Mouse (Mus musculus) thymus, postnatal 14 days (tissue): ENCODE results near the gene Tmem62.
"Not testable (repeated sequence)": the region's sequence is repeated elsewhere in the genome, so short reads cannot be mapped to it uniquely, and the experiment has no call there.

Source experiments
- DNase-seq: peaks from one replicate; pipeline ENCODE4 v3.0.0; 2021

Gene Tmem62

DNA sequence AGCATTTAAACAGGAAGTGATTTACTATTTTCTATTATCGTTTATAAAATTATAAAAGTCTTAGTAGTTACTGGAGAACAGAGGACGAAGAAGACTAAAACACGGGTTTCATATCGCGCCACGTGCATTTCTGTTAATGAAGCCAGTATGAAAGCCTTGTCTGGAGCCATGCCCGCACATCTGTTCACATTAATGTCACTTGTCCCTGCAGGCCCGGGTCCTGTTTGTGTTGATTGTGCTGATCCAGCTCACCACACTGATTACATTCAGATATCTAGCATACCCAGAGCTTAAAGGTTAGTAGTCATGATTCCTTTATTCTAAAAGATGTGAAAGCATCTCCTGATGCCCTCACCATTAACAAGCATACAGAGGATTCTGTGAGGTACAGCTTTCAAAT, 22.0 kb downstream of the Tmem62 start:
- no peak for DNase-seq

DNA sequence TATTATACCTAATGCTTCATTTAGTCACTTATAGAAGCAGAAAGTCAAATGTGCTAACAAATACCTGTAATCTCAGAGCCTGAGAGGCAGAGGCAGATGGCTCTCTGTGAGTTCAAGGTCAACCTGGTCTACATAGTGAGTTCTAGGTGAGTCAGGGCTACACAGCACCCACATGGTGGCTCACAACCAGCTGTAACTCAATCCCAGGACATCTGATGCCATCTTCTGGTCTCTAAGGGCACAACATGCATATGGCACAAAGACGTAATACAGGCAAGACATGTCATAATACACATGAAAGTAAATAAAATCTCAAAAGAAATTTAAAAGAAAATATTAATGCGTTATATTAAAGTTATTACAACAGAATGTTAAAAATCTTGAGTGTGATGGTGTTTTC, 26.8 kb downstream of the Tmem62 start:
- DNase-seq, result peak; percentile 13

DNA sequence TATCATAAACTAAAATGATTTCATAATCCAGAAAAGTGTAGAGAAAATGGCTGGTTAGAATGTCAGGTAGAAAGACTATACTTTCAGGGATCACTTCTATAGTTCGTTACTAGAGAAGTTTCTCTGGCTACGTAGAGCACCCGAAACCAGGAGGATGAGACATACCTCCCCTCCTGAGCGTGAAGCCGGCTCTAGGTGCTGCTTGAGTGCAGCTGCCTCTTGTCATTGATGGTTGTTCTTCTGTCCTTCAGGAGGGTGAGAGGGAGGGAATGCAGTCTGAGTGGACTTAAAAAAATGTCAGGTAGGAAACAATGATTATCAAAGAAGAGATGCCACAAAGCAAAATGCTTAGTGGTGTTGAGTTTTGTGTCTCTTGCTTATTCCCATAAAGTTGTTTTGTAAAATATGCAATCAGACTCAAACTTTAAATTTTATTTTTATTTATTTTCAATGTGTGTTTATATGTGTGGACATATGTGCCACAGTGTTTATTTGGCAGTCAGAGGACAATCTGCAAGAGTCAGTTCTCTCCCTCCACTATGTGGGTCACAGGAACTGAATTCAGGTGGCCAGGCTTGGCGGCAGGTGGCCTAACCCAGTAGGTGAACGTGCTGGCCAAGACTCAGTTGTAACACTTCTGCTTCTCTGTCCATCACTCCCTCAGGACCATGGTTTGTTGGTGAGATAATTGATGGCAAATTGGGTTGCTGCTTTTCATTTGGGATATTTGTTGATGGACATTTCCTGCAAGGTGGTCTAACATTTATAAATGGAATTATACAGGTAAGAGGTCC, 27.4 kb downstream of the Tmem62 start:
- DNase-seq, result no peak

DNA sequence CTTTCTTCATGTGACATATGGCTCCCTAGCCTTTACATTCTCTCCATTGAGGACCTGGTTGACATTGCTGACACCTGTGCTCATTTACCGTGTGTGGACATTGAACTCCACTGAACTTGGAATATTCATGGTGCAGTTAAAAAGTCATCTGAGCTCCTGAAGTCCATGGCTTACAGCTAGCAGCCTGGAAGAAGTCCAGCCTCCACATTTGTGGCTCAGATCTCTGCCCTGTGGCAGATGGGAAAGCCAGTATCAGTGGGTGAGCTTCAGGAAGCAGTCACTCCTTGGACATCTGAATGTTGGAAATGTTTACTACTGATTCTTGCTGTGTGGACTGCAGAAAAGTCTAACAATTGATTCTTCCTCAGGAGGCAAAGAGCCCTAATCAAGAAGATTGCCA, 30.2 kb downstream of the Tmem62 start:
- no peak for DNase-seq

DNA sequence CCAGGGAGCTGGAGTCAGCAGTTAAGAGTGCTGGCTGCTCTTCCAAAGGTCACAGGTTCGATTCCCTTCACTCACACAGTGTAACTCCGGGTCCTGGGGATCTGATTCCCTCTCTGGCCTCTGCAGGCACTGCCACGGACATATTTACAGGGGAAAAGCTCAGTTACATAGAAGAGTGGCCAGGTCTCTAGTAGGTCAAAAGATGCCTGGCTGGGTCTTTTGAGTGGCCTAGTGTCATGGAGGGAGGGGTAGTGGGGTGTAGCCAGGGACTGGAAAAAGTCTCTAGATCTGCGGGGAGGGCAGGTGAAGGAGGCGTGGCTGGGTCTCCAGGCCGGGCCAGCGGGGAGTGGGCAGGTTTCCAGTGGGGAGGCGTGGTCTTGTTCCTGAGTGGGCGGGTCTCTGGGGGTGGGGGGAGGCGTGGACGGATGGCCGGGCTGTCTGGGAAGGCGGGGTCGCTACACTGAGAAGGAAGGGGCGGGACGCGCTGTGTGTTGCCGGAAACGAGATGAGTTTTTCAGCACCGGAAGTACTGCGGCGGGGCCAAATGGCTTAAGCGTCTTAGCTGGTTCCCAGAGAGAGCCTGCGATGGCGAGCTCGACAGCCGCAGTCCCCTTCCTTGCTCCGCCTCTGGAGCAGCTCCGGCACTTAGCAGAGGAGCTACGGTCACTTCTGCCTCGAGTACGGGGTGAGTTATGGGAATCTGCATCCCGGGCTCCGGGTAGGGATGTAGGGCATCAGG, 31.3 kb downstream of the Tmem62 start, which contains the start of gene Ccndbp1:
Gene Ccndbp1, plus strand, starts transcription at position 479 of the 739 bp plus-strand sequence.
- DNase-seq, result peak; percentile 91

DNA sequence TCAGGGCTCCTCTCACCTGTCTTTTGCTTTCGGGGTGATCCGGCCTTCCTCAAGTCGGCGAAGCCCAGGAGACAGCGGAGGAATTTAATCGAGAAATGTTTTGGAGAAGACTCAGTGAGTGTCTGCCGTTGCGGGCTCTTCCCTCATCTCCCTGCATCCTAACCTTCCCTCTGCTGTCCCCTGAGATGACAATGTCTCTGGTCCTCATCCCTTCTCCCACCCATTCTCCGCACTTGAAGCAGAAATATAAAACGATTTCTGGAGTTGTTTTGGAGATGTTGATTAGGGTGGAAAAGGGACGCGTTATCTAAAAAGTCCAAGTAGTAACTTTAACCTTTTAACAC, 31.8 kb downstream of the Tmem62 start:
- DNase-seq, result no peak

DNA sequence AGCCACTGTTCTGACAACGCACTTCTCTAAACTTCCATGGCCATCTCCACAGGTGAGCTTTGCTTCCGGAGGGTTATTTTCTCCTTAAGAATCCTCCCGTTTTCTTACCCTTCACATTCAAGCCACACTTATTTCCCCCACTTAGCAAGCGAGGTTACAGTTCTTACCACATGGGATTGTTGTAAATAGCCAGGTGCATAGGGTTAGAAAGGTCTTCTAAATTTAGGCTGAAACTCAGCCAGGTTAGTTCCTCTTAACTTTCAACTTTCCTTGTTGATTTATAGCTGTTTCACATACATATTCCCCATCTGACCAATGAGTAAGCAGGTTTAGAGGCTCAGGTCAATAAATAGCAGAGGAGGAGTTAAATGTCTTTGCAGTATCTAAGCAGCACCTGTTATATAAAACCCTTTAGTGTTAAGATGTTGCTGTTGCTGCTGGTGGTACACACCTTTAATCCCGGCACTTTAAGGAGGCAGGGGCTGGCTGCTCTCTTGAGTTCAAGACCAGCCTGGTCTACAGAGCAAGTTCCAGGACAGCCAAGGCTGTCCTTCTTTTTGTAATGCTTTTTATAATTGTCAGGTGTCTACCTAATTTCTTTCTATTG, 32.4 kb downstream of the Tmem62 start:
- no peak for DNase-seq

DNA sequence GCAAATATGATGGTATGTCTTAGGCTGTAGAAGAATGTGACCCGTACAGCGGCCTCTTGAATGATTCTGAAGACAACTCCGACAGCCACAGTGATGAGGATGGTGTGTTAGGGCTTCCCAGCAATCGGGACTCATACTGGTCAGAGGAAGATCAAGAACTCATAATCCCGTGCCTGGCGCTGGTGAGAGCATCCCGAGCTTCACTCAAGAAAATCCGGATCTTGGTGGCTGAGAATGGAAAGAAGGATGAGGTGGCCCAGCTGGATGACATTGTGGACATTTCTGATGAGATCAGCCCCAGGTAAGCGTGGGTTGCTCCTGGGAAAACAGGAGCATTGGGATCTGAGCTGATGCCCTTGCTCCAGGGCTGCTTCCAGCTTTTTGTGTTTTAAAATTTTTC, 35.9 kb downstream of the Tmem62 start:
- DNase-seq, result no peak

DNA sequence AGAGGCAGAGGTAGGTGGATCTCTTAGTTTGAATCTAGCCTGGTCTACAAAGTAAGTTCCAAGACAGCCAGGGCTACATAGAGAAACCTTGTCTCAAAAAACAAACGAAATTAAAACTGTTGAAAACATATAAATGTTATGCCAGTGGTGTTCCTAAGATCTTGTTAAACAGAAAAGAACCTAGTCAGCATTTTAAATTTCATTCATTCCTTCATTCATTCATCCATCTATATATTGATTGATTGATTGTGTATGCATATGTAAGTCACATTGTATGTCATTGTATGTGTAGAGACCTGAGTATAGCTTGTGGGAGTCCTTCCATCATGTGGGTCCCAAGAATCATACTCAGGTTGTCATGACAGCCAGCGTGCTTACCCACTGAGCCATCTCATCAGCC, 38.7 kb downstream of the Tmem62 start:
- DNase-seq, result no peak

DNA sequence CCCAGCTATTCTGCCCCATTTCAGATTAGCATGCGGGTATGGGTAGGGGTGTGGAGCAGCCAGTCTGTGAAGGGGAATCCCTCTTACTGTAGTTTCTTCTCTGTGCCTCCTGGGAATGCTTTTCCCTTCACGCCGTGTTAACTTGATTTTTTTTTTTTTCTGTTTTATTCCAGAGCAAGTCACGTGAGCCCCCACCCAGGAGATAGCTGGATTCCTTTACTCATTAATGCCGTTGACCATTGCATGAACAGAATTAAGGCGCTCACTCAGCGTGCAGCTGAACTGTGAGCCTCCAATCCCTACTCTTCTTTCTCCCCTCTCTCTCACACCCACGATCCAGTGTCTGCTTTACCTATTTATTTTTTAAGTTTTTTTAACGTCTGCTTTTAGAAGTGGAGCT, 39.4 kb downstream of the Tmem62 start:
- DNase-seq, result no peak

DNA sequence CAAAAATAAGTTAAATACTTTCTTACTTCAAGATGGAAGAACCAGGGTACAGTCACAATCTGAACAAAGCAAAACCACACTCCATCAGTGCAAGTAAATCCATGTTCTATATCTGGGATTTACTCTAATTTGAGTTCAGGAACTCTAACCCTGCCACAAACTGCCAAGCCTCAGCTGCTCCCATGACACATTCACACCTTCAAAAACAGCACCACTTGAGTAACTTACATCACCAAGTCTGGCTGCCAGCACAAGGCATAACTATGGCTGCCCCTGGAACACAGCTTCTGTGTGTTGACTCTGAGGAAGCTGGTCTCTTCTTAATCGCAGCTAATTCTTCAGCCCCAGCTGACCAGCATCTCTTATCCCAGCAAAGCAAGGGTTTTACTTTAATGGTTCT, 40.3 kb downstream of the Tmem62 start:
- no peak for DNase-seq

DNA sequence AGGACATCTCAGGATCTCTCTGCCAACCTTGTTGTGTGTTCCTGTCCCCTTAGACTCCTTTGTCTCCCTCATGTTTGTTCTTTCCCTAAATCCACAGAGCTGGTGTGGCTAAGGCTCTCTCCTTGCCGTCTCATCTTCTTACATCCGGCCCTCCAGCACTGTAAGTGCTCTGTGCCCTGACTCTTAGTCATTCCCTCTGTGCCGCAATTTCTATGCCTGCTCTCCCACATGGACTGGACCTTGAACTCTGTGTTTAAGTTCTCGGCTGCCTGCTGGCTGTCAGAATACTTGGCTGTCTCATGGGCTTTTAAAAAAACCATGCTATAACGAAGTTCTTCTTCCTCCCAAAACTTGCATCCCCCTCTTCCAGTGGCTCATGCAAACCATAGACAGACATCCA, 46.1 kb downstream of the Tmem62 start:
- no peak for DNase-seq

DNA sequence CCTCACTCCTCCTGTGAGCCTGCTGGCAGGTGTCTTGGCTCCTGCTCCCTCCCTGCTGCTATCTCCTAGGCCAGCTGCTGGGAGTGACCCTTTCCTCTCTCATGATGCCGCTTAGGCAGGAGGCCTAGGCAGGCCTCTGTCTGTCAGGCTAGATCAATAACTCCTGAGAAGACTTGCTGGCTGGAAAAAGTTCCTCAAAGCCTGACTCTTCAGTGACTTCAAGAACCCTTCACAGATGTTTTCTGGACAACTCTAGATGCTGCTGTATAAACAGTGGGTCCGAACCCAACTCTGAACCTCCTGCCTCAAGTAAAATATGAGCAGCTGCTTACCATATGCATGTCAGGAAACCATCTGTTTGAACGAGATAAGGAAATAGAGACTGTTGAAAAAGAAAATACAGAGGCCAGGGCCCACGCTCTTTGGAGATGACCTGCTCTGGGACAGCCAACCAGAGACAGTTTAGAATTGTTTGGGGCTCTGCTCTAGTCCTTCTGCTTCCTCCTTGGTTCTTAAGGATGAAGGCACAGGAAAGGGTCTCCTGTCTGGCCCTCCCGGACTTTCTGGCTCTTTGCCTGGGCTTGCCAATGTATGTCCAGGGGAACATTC, 60.0 kb downstream of the Tmem62 start, which contains the start of gene Epb42:
Gene Epb42, minus strand, starts transcription at position 340 of the 609 bp plus-strand sequence.
- DNase-seq, result no peak

DNA sequence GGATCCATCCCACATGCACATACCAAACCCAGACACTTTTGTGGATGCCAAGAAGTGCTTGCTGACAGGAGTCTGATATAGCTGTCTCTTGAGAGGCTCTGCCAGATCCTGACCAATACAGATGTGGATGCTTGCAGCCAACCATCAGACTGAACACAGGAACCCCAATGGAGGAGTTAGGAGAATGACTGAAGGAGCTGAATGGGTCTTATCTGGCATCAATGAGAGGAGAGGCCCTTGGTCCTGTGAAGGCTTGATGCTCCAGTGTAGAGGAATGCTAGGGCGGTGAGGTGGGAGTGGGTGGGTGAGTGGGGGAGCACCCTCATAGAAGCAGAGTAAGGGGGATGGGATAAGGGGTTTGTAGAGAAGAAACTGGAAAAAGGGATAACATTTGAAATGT, 62.0 kb downstream of the Tmem62 start:
- DNase-seq, result not testable (repeated sequence)

DNA sequence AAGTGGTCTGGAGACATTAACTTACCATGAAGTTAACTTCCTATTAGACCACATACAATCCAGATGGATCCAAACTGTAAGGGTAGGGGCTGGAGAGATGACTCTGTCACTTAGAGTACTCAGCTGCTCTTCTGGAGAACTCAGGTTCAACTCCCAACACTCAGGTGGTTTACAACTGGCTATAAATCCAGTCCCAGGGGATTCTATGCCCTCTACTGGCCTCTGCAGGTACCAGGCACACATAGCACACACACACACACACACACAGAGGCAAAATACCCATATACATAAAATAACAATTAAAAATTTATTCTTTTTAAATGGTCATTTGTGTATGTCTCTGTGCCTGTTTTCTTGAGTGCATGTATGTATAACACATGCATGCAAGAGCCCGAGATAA, 62.6 kb downstream of the Tmem62 start:
- no peak for DNase-seq

DNA sequence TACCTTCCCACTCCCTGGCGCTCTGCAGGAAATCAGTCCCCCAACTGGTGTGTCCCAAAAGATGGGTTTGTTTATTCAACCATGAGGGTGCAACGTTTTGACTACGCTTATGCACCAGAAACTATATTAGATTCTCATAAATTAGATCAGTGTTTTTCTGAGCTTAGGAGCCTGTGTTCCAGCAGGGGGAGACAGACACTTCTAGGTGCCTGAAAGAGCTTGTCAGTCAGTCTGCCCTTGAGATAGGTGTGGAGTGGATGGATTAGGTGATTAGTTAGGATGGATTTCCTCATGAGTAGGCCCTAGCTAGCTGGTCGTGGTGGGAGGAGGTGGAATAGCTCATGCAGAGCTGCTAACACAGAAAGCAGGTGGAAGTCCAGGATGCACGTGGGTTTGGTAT, 64.3 kb downstream of the Tmem62 start:
- DNase-seq, result peak; percentile 45

DNA sequence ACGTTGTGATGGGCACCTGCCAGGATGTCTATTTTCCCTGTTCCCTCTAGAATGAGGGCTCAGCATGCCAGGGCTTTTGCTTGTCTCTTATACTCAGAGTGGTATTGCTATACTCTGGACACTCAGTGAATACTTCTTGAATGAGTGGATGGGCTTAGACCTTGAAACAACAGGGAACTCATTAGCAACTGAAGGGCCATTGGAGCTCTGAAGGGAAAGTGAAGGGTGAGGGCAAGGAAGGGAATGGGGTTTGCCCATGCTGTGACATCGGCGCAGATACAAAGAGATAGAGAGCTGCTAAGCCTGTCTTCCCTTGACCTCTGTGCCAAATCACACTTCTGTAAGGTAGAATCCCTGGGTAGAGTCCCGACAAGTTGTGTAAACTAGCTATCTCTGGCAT, 68.8 kb downstream of the Tmem62 start:
- DNase-seq, result no peak

DNA sequence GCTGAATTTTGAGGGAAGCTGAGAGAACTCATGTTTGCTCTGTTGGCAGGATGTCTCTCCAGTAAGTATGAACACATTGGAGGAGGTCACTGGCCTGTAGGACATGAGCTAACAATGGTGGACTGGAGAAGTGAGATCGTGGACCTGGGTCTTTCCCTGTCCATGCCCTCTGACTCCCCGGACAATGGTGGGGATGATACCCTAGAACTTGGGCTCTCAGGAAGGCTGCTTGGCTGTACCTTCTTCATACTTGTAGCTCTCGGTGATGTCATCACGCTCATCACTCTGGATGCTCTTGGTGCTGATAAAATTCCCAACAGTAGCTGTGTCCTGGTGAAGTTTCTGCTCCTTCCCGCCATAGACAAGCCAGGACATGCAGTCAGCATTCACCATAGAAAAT, 75.4 kb downstream of the Tmem62 start:
- DNase-seq, result no peak

DNA sequence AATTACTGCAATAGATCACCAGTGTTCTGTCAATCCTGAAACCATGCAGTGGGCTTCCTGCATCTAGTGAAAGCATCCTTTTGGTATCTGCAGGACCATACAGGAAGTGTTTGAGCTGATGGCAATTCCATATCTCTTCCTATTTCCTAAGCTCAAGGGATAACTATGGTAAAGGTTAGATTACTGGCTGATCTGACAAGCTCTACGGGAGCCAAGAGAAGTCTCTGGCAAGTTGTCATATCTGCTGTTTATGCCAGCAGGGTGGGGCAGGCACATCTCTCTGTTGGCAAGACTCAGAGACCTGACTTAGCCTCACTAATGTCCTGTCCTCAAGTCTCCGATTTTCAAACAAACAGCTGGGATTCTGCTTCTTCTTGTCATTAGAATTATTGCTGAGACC, 77.2 kb downstream of the Tmem62 start:
- DNase-seq, result no peak

DNA sequence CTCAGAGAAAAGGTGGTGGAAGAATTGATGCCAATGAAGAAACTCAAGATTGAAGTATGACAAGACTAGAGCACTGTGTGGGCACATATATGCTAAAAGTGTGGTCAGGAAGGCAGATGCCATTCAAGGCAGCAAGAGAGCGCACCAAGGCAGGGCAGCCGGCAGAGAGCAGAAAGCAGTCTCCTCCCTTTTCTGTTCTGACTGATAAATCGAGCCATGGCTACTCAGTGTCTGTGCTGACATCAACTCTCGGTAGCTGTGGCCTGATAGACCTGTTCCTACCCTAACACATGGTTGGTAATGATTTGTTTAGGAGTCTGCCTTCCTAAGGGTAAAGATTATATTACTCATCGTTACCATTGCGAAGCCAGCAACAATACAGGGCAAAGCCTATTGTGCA, 79.1 kb downstream of the Tmem62 start:
- DNase-seq, result no peak
